Mouse (Mus musculus): Measurements from ENCODE around the gene Tnni1.

DNA sequence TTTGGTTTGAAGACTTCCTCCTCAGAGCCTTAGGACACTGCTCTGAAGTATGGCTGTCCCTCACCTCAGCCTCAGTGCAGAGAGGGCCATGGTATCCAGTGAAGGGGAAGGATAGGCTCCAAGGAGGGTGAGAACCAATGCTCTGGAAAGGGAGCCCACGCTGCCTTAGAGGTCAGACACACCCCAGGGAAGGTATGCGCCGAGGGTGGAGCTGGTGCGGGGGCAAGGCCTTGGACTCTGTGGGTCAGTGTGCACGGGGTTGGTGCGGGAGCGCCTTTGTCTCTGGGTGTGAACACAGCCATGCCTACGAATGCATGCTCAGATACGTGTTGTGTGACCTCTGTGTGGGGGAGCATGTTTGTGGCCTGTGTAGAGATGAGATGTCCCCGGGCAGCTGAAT is 40.8 kb downstream of the Tnni1 start:
- TF ChIP-seq CTCF (IDR thresholded peaks at IDR 0.05; ENCODE audit: low read depth) (no peak), EP300 (IDR thresholded peaks at IDR 0.05; ENCODE audit: low read depth) (no peak)

All from liver, embryonic 14.5 days (tissue).